Mouse (Mus musculus) large intestine, adult 2 months (tissue): Measurements from ENCODE around the gene Gm21725. TPM values are rescaled to one million over a fixed set of nuclear protein-coding genes. Genes with fewer than 3 reads are reported as not detected.
"Not testable (repeated sequence)": the region's sequence is repeated elsewhere in the genome, so short reads cannot be mapped to it uniquely, and the experiment has no call there.

ENCODE experiments used
- DNase-seq: peaks from one replicate; pipeline ENCODE4 v3.0.0-alpha.2; 2012; ENCODE audit warnings: low read depth, low spot score
- WGBS: fragments of 180-500 bp; shearing (Covaris S2); methylation state at CpG from one replicate; pipeline ENCODE4 v1.1.7; 2018; 5-methylcytosine and 5-hydroxymethylcytosine counted together
- polyA plus RNA-seq: library from polyadenylated mRNA; depleted of rRNA; stranded (reverse); fragments of >200 nt; gene quantifications from 2 replicates; pipeline ENCODE4 v1.2.3, GENCODE M21; 2012; rRNA removed

Gm21725 gene
- polyA plus RNA-seq = not detected in 2 replicates

DNA sequence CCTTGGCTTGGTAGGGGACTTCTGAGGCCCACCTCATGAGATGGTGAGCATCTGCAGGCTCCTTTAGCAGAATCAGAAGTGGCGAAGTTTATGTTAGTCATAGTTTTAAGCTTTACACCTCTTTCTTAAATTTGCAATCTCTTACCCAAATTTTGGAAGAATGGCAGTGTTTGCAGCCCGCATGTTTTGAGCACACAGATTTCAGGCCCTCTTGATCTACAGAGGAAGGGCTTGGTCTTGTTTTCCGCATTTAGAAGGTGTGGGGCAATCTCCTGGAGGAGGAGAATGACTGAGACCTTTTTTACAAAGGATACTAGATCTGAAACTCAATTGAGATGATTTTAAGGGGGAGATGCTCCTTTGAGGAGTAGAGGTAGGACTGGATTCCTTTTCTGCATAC lies at the start of gene Gm21725:
TSS of gene Gm21725 (minus strand) at position 101 of the 400 bp plus-strand sequence.
- not testable (repeated sequence) for DNase-seq
- WGBS = no CpG with 5 or more reads among the region's 3 CpGs

Other genes starting within 250 kb of the Gm21725 start
- not detected in 2 replicates for gene Gm21891, start 215.6 kb downstream of the Gm21725 start, polyA plus RNA-seq
- gene Gm21425, start 187.1 kb downstream of the Gm21725 start, polyA plus RNA-seq = not detected in 2 replicates
- not detected in 2 replicates for gene Gm21828, start 125.1 kb downstream of the Gm21725 start, polyA plus RNA-seq
- gene Gm21440, start 96.7 kb downstream of the Gm21725 start, polyA plus RNA-seq = not detected in 2 replicates
- not detected in 2 replicates for gene Gm21454, start 96.6 kb downstream of the Gm21725 start, polyA plus RNA-seq
- not detected in 2 replicates for gene Gm21866, start 116.5 kb upstream of the Gm21725 start, polyA plus RNA-seq
- not detected in 2 replicates for gene Gm20773, start 145.0 kb upstream of the Gm21725 start, polyA plus RNA-seq